Mouse (Mus musculus) macrophage (primary cell): ENCODE measurements around the gene Nhlrc3. TPM values are rescaled to one million over a fixed set of nuclear protein-coding genes. Genes with fewer than 3 reads are reported as not detected.

Experiments
- H3K27ac ChIP-seq: fragments of 350-480 bp; formaldehyde crosslinking; 2 replicates; pipeline ENCODE4 v1.9.0; 2021
- H3K36me3 ChIP-seq: fragments of 350-480 bp; formaldehyde crosslinking; 2 replicates; pipeline ENCODE4 v1.9.0; 2021; ENCODE audit errors: inconsistent target
- H3K4me3 ChIP-seq: fragments of 350-480 bp; formaldehyde crosslinking; 2 replicates; pipeline ENCODE4 v1.9.0; 2021; ENCODE audit errors: inconsistent target
- H3K79me2 ChIP-seq: fragments of 350-480 bp; formaldehyde crosslinking; 2 replicates; pipeline ENCODE4 v1.9.0; 2021; ENCODE audit errors: inconsistent target
- WGBS: methylation state at CpG from one replicate; pipeline ENCODE4 v1.1.7; 2026; ENCODE audit warnings: inconsistent platforms; ENCODE audit not compliant: missing documents; 5-methylcytosine and 5-hydroxymethylcytosine counted together
- polyA plus RNA-seq: library from polyadenylated mRNA; stranded (reverse); fragments of 250-400 nt; gene quantifications from 3 replicates; pipeline ENCODE4 v1.2.4, GENCODE M21; 2018; ENCODE audit warnings: inconsistent platforms

The Nhlrc3 gene
- polyA plus RNA-seq, 1 experiment from 2014 or later = 42.1 TPM

DNA sequence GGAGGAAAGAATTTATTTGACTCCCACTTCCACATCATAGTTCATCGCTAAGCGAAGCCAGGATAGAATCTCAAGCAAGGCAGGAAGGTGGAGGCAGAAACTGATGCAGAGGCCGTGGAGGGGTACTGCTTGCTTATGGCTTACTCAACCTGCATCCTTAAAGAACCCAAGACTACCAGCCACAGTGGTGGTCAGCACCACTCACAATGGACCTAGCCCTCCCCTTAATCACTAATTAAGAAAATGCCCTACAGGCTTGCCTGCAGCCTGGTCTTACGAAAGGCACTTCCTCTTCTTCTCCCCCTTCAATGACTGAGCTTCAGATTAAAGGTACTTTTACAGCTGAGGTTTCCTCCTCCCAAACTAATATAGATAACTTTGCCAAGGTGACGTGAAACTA is 26.6 kb downstream of the Nhlrc3 start:
- no peaks in the 10 kb centered on the region for H3K79me2 ChIP-seq
- H3K27ac ChIP-seq = no peak overlapping the region
- no peaks in the 10 kb centered on the region for H3K36me3 ChIP-seq
- no peak overlapping the region for H3K4me3 ChIP-seq
- 41% methylated on average over 5 of the region's 5 CpGs for WGBS

DNA sequence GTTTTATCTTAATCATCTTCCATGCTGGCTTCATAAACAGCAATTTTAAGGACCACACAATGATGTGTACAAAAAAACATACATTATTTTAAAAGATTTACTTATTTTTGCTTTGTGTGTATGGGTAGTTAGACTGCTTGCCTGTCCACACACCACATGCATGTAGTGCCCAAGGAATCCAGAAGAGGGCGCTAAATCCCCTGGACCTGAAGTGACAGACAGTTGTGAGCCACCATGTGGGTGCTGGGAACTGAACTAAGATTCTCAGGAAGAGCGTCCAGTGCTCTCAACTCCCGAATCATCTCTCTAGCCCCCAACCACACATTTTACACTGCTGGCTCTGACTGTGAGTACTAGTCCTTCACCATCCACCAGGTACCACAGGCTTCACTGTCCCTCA is 28.5 kb downstream of the Nhlrc3 start:
- 76% methylated on average over 3 of the region's 3 CpGs for WGBS
- H3K36me3 ChIP-seq = no peaks in the 10 kb centered on the region
- H3K27ac ChIP-seq = no peak overlapping the region
- no peaks in the 10 kb centered on the region for H3K79me2 ChIP-seq
- no peak overlapping the region for H3K4me3 ChIP-seq

- Histone ChIP-seq H3K79me2 (no peaks in the 10 kb centered on the region), H3K4me3 (no peak overlapping the region), H3K36me3 (no peaks in the 10 kb centered on the region), H3K27ac (no peak overlapping the region)
- 93% methylated on average over 4 of the region's 4 CpGs for WGBS
These were observed 39.6 kb downstream of the Nhlrc3 start for GRCm38 (mm10) chr3:53423576-53423975.

- H3K36me3 ChIP-seq = no peaks in the 10 kb centered on the region
- H3K27ac ChIP-seq = no peak overlapping the region
- no CpG with 5 or more reads among the region's 1 CpGs for WGBS
- H3K79me2 ChIP-seq = no peaks in the 10 kb centered on the region
- no peak overlapping the region for H3K4me3 ChIP-seq
These were observed 40.4 kb downstream of the Nhlrc3 start for GRCm38 (mm10) chr3:53422691-53423090.

DNA sequence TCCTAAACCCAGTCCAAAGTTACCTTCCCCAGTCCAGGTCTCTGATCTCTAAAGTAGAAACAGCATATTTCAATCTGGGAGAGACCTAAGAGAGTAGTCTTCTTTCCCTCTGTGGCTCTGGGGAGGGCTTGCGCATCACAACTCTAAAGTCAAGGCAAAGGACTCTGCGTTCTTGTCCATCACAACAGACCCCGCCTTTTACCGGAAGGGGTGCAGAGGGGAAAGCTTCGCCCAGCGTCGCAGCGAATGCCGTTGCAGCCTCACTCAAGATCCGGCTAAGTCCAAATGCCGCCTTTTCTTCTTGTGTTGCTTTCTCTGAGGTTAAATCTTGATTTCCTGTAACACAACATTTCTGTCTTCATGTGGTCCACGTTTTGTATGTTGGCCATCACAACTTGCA is 41.5 kb downstream of the Nhlrc3 start:
- WGBS = 93% methylated on average over 12 of the region's 12 CpGs

GRCm38 (mm10) chr3:53417701-53418100 is 45.4 kb downstream of the Nhlrc3 start:
- no peak overlapping the region for H3K27ac ChIP-seq
- no peaks in the 10 kb centered on the region for H3K79me2 ChIP-seq
- 90% methylated on average over 7 of the region's 7 CpGs for WGBS
- no peaks in the 10 kb centered on the region for H3K36me3 ChIP-seq
- H3K4me3 ChIP-seq = no peak overlapping the region

More for the DNA sequence above, 41.5 kb downstream of the Nhlrc3 start:
- no peak overlapping the region for H3K27ac ChIP-seq
- no peaks in the 10 kb centered on the region for H3K36me3 ChIP-seq
- H3K79me2 ChIP-seq = no peaks in the 10 kb centered on the region
- H3K4me3 ChIP-seq = no peak overlapping the region

GRCm38 (mm10) chr3:53416036-53416506 is 47.1 kb downstream of the Nhlrc3 start:
- Histone ChIP-seq H3K27ac (no peak overlapping the region), H3K4me3 (no peak overlapping the region), H3K36me3 (no peaks in the 10 kb centered on the region), H3K79me2 (no peaks in the 10 kb centered on the region)
- 91% methylated on average over 5 of the region's 5 CpGs for WGBS

GRCm38 (mm10) chr3:53413959-53414358 is 49.2 kb downstream of the Nhlrc3 start:
- H3K36me3 ChIP-seq = no peaks in the 10 kb centered on the region
- 59% methylated on average over 3 of the region's 3 CpGs for WGBS
- H3K4me3 ChIP-seq = no peak overlapping the region
- no peak overlapping the region for H3K27ac ChIP-seq
- no peaks in the 10 kb centered on the region for H3K79me2 ChIP-seq

DNA sequence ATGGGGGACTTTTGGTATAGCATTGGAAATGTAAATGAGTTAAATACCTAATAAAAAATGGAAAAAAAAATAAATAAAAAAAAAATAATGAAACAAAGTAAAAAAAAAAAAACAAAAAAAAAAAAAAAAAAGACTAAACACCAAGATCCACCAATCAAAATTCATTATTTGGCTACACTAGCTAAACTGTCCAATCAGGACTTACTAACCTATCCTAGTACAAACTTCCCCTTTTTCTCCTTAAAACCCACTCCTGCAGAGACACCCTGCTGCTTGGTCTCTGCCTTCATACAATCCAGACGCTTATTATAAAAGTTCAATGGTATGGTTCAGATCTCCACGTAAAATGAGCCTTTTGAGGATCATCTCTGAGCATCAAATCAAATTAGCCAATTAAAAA is 49.7 kb downstream of the Nhlrc3 start:
- WGBS = 58% methylated on average over 2 of the region's 2 CpGs
- Histone ChIP-seq H3K79me2 (no peaks in the 10 kb centered on the region), H3K27ac (no peak overlapping the region), H3K36me3 (no peaks in the 10 kb centered on the region), H3K4me3 (no peak overlapping the region)

- H3K27ac ChIP-seq = no peak overlapping the region
- no peak overlapping the region for H3K4me3 ChIP-seq
- WGBS = 90% methylated on average over 5 of the region's 5 CpGs
- H3K36me3 ChIP-seq = no peaks in the 10 kb centered on the region
- no peaks in the 10 kb centered on the region for H3K79me2 ChIP-seq
These were observed 50.9 kb downstream of the Nhlrc3 start for GRCm38 (mm10) chr3:53412259-53412658.

DNA sequence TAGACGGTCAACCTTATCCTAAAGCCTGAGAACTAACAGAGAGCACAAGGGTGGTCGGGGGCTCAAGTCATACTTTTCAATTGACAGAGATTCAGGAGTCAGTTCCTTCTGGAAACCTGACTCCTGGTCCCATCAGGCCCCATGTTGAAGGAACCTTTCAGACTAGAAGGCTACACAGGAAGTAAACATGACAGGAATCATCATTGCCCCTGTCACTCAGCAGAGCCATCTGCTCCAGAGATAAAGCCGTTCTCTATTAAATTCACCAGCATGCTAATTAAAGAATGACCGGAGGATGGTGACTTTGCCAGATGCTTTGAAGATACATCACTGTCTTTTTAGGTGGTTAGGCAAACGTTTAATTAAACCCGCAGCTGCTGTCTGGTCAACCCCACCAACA is 53.1 kb downstream of the Nhlrc3 start:
- Histone ChIP-seq H3K36me3 (no peaks in the 10 kb centered on the region), H3K4me3 (no peak overlapping the region), H3K27ac (no peak overlapping the region), H3K79me2 (no peaks in the 10 kb centered on the region)
- 83% methylated on average over 6 of the region's 6 CpGs for WGBS

DNA sequence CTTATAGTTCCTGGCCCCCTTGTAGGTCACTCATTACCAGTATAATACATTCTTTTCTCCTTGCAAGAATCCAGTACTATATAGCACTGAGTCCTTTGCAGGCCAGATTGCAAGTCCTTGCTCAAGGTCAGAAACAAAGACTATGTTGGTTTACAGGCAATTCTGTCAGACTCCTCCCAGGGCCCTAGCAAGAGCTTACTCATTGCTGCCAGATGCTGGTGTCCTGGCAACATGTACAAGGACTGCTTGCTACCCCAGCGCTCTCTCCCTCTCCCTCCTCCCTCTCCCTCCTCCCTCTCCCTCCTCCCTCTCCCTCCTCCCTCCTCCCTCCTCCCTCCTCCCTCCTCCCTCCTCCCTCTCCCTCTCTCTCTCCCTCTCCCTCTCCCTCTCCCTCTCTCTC is 56.0 kb downstream of the Nhlrc3 start:
- no CpG with 5 or more reads among the region's 1 CpGs for WGBS
- no peak overlapping the region for H3K27ac ChIP-seq
- H3K4me3 ChIP-seq = no peak overlapping the region
- H3K79me2 ChIP-seq = no peaks in the 10 kb centered on the region
- no peaks in the 10 kb centered on the region for H3K36me3 ChIP-seq

Other genes starting within 250 kb of the Nhlrc3 start
- gene Proser1, start 334 bp upstream of the Nhlrc3 start, polyA plus RNA-seq = 11.8 to 14.9 TPM (median 13.2 TPM) in 3 replicates
- gene Stoml3, start 25.3 kb upstream of the Nhlrc3 start, polyA plus RNA-seq = not detected in 3 replicates
- gene Frem2, start 194.0 kb upstream of the Nhlrc3 start, polyA plus RNA-seq = not detected in 3 replicates